Mouse (Mus musculus): ENCODE data around the gene Hrg. TPM values are rescaled to one million over a fixed set of nuclear protein-coding genes. Genes with fewer than 3 reads are reported as not detected.
"Not testable (repeated sequence)": the region's sequence is repeated elsewhere in the genome, so short reads cannot be mapped to it uniquely, and the experiment has no call there.

The Hrg gene
- total RNA-seq (2022), result not detected

- DNase-seq (ENCODE audit: low spot score in 2 of 2), result no peak
Observed at GRCm38 (mm10) chr16:22950840-22951395, at the start of gene Hrg. Hrg (plus strand) TSS chr16:22951072.

DNA sequence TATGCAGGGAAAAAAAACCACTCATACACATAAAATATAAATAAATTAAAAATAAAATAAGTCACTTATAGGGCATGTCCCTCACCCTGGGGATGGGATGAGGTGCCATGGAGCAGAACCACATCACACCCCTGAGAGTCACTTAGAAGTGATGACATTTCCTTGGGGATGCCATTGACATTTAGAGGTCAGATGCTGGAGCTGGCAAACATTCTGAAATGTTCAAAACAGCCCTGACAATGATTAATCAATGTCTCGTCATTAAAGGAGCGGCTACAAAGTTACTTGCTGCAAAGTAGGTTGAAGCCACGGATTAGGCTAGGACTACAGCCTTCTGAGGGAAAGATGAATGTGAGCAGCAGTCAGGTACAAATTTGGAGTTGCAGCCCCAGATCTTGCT is 49.5 kb upstream of the Hrg start:
- DNase-seq (ENCODE audit: low spot score in 2 of 2), result no peak

DNA sequence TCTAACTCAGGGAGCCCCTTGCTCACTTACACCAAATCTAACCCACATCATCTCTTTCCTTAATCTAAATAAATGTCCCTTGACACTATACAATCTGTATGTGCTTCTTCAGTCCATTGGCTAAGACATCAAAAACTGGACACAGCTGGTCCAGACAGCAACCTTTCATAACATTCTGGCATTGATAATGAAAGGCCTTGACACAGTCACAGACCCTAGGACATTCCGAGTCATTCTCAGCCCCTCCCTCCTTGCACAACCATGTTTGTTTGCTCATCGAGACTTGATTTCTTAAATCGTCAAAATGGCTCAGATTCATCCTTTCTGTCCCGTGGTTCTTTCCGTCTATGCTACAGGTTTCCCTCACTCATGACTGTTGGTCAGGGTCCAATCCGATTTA is 41.6 kb upstream of the Hrg start:
- DNase-seq (ENCODE audit: low spot score in 2 of 2), result no peak

DNA sequence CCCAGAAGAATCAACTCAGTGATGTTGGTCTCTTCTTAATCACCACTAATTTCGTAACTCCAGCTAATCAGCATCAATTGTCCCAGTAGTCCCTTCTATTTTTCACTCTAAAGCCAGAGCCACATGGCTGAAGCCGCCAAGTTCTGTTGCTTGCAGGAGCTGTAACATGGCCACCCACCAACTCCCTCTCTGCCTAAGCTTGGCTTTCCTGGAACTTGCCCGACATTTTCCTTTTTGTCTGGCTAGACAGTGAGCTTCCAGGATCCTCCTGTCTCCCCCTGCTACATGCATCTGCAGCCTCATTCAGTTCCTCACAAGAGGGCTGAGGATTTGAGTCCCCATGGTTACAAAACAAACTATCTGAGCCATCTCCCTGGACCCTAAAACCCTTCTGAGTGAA is 38.9 kb upstream of the Hrg start:
- no peak for DNase-seq (ENCODE audit: low spot score in 2 of 2)

GRCm38 (mm10) chr16:22912886-22913285 is 38.0 kb upstream of the Hrg start:
- DNase-seq (ENCODE audit: low spot score in 2 of 2), result no peak

DNA sequence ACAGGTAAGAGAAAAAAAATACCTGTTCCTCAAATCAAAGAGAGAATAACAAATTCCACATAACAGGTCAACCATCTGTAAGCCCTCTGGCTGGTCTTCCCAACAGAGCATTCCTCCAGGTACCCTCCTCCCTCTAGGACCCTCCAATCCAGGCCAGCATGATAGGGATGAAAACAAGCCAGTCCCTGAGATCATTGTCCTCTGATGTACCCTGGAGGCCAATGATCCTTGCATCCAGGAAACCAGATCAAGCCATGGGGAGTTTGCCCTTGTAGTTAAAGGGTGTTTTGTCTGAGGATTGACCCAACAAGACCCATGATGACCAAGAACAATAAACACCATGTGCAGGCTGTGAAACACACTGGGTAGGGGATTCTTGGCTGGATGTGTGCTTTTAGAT is 36.6 kb upstream of the Hrg start:
- no peak for DNase-seq (ENCODE audit: low spot score in 2 of 2)

DNA sequence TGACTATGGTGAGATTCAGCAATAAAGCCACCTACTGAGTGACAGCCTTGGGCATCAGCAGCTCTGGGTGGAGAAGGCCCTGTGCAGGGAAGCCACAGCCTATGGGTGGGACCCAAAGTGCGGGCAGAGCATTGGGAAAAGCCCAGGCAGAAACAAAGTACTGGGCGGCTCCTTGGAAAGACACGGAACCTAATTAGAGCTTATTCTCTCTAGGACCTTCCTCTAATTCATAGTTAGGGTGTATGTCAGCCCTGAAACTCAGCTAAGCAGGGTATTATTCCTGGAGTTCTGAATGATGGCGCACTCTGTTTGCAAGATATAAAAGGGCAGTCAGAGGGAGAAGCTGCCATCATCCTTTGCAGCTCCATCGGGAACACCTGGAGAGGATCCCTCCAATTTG is 32.8 kb upstream of the Hrg start, which contains the start of gene Fetub:
Gene Fetub, plus strand, starts transcription at position 301 of the 400 bp plus-strand sequence.
- DNase-seq (ENCODE audit: low spot score in 2 of 2), result no peak

DNA sequence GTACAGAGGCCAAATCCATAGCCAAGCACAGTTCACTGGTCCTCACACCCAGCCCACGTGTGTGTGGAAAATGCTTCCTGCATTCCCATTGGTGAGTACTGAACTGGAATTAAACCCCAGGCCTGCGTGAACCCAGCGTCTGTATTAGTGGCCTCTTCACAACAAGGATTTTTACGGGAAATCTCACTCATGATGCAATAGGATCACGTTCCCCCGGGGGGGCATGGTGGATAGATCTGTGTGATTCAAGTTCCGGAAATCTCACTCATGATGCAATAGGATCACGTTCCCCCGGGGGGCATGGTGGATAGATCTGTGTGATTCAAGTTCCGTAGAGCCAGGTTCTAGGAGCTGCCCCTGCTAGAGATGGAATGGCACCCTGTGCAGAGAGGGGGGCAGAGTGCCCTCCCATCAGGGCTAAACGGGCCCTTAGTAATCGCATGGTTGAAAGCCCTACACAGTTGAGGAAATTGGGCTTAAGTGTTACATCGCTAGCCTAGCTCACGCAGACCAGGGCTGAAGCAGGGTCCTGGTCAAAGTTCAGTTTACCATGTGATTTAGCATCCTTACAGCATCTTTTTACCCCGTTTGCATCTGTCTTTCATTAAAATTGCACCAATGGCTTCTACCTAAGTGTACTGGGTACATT is 32.1 kb upstream of the Hrg start:
- no peak for DNase-seq (ENCODE audit: low spot score in 2 of 2)

DNA sequence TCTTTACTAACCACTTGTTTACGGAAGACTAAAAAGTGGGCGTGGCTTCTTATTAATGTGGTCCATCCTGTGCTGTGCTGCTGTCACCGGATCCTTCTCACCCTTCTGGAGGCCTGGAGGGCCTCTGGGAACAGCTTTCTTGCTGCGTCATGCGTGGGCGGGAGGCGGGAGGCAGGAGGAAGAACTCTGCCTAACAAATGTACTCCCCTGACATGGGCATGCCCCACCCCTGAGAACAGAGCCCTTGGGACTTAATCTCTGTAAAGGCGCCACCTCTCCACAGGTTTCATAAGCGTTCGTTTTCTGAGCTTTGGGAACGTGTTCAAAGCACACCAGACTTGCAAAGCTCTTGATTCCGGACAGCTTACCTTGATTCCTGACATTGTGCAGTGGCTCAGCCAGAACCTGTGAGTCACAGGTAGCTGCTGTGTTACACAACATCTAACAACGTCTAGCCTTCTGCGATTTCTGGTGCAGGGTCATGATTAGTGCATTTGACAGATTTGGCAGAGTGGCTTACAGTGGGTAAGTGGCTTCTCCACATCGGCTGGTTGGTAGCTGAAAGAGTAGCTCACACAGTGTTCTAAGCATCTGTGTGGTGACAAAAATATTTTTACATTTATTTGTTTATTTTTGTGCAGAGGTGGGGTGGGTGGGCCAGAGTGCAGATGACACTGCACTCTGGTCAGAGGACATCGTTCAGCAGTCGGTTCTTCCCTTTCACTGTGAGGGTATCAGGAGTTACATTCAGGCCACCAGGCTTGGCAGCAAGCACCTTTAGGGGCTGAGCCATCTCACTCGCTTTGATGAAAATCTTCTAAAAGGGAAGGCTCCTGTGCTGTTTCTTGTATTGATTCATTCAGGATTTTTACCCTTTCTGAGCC is 30.7 kb upstream of the Hrg start:
- no peak for DNase-seq (ENCODE audit: low spot score in 2 of 2)

GRCm38 (mm10) chr16:22921761-22922160 is 29.1 kb upstream of the Hrg start:
- no peak for DNase-seq (ENCODE audit: low spot score in 2 of 2)

DNA sequence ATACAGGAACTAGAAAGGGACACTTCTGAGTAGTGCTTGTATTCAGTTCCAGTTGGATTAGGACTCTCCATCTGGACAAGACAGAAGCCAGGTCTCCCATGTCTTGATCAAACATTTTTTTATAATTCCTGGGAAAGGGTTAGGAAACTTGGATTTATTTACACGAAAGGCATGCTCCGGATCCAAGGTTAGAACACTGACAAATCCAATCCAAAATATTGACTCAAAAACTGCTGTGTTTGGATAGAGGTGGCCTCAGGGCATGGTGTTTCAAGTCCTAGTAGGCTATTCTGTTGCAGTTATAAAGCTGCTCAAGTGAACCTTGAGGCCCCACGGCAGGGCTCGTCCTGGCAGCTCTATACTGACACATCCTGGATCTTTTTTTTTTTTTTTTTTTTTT is 28.4 kb upstream of the Hrg start:
- no peak for DNase-seq (ENCODE audit: low spot score in 2 of 2)

- no peak for DNase-seq (ENCODE audit: low spot score in 2 of 2)
Observed at GRCm38 (mm10) chr16:22929575-22929974, 21.3 kb upstream of the Hrg start.

DNA sequence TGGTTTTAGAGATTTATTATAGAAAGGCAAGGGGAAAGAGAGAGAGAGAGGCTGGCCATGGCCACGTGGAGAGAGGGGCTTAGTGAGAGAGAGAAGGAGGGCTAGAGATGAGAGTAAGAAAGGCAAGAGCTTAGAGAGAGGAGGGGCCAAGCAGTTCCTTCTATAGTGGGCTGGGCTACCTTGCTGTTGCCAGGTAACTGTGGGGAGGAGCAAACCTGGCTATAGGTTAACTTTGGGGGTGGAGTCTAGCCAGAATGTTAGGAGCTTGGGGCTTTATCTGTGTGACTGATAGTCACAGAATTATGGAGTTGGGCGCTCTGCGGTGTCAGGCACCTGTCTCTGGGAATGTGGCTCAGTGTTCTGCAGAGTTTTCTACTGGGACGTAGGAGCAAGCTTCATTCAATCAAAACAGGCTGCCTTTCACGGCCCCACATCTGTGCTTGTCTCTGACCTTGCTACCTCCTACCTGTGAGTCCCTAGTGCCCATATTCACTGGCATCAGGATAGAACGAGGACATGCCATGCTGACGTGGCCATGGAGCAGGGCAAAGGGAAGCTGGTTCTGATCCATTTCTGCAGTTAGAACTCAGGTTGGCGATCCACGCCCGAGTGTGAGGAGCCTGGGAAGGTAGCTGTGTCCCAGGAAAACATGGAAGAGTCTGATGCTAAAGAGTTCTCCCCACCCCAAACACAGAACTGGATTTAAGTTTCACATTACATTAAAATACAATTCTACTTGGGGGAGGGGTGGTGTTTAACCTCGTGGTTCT is 19.3 kb upstream of the Hrg start:
- DNase-seq (ENCODE audit: low spot score in 2 of 2), result no peak

DNA sequence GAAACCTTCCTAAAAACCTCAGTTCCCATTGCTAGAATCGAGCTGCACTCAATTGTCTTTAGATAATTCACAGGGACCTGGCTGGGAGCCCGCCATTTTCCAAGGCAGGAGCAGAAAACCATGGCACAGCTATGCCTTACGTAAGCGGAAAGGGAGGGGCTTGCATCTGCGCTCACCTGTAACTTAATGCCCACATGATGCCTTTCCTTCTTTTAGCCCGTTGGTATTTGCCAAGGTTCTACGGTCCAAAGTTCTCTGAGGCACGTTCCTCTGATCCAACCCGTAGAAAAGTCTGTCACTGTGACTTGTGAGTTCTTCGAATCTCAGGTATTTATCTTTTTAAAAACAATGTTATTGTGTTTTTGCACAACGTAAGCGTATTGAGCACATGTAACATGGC is 13.2 kb upstream of the Hrg start:
- no peak for DNase-seq (ENCODE audit: low spot score in 2 of 2)

DNA sequence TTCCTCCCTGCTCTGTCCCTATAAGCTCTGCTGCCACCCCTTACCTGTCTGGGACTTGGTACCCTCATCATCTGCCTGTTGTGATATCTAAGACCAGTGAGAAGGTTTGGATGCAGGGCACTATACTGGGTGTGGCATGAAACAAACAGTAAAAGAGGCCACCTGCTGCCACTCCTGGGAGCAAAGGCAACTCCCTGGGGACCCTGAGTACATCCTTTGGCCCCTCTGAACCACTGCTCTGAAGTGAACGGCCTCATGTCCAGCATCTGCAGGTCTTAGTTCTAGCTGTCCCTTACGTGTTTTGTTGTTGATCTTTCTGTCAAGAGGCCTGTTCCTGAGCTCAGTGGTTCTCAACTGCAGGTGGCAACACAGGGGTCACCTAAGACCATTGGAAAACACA is 12.3 kb upstream of the Hrg start:
- DNase-seq (ENCODE audit: low spot score in 2 of 2), result no peak

GRCm38 (mm10) chr16:22939120-22939695 is 11.7 kb upstream of the Hrg start:
- no peak for DNase-seq (ENCODE audit: low spot score in 2 of 2)

GRCm38 (mm10) chr16:22941825-22942476 is 8.9 kb upstream of the Hrg start:
- not testable (repeated sequence) for DNase-seq (ENCODE audit: low spot score in 2 of 2)

- no peak for DNase-seq (ENCODE audit: low spot score in 2 of 2)
Observed at GRCm38 (mm10) chr16:22947371-22947770, 3.5 kb upstream of the Hrg start.

- no peak for DNase-seq (ENCODE audit: low spot score in 2 of 2)
Observed at GRCm38 (mm10) chr16:22953069-22953468, 2.2 kb downstream of the Hrg start.

GRCm38 (mm10) chr16:22955397-22956084 is 4.7 kb downstream of the Hrg start:
- no peak for DNase-seq (ENCODE audit: low spot score in 2 of 2)

All from gastrocnemius, adult 8-10 months (tissue).